Mouse (Mus musculus) cerebellum, adult 2 months (tissue): Measurements from ENCODE around the gene Slc9c1.

Experiments
- CTCF ChIP-seq: fragments of 200-500 bp; IDR thresholded peaks from 2 replicates; pipeline ENCODE4 v1.5.1; 2011; ENCODE audit warnings: low read depth, mild to moderate bottlenecking, control low read depth, low read length, moderate library complexity, borderline replicate concordance; ENCODE audit not compliant: insufficient read depth
- POLR2A ChIP-seq: fragments of 200-500 bp; IDR thresholded peaks from 2 replicates; pipeline ENCODE4 v1.6.1; 2011; ENCODE audit warnings: low read length, control low read depth, borderline replicate concordance; ENCODE audit not compliant: insufficient read depth

DNA sequence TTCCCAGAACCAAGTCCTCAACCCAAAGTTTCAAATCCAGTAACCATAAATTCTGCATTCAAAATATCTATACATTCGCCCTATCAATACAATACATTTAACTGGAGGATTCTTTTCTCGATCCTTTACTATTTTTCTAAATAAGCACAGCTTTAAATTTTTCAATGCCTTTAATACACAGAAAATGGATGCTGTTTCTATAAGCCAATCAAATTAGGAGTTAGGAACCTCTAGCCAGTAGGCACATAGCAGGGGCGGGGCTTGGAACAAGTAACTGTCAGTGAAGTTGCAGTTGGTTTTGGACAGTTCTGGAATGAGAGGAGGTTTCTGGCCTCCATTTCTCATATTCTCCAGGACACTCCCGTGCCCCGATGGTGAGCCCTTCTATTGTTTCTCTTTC lies at the start of gene Slc9c1:
- TF ChIP-seq CTCF (no peak), POLR2A (no peak)
